Mouse (Mus musculus) limb, embryonic 14.5 days (tissue): ENCODE results near the gene Nf1. TPM values are rescaled to one million over a fixed set of nuclear protein-coding genes. Genes with fewer than 3 reads are reported as not detected.
"Not testable (repeated sequence)": the region's sequence is repeated elsewhere in the genome, so short reads cannot be mapped to it uniquely, and the experiment has no call there.

ENCODE experiments used
- ATAC-seq: fragments of 200-750 bp; cut with Nextera tagmentation; 2 replicates; pipeline ENCODE4 v1.8.0; 2017; ENCODE audit warnings: low read depth, moderate number of reproducible peaks, moderate TSS enrichment; ENCODE audit not compliant: low FRiP score
- DNase-seq: peaks from one replicate; pipeline ENCODE4 v3.0.0-alpha.2; 2015; ENCODE audit warnings: low spot score
- H3K27ac ChIP-seq: fragments of 300-500 bp; sonication (generic); replicated peaks from 2 replicates; pipeline ENCODE4 v1.5.1; 2014; ENCODE audit warnings: low read depth, mild to moderate bottlenecking, low read length, moderate library complexity, mixed read lengths
- H3K27me3 ChIP-seq: fragments of 300-500 bp; sonication (generic); 2 replicates; pipeline ENCODE4 v1.6.1; 2014; ENCODE audit warnings: low read length, mixed read lengths; ENCODE audit not compliant: control insufficient read depth, insufficient read depth
- H3K36me3 ChIP-seq: fragments of 300-500 bp; sonication (generic); 2 replicates; pipeline ENCODE4 v1.6.1; 2014; ENCODE audit warnings: mild to moderate bottlenecking, low read length, moderate library complexity, mixed read lengths; ENCODE audit not compliant: control insufficient read depth, insufficient read depth
- H3K4me1 ChIP-seq: fragments of 300-500 bp; sonication (generic); 2 replicates; pipeline ENCODE4 v1.6.1; 2014; ENCODE audit warnings: antibody characterized with exemption, low read length, mixed read lengths; ENCODE audit not compliant: control insufficient read depth, insufficient read depth
- H3K4me2 ChIP-seq: fragments of 300-500 bp; sonication (generic); replicated peaks from 2 replicates; pipeline ENCODE4 v1.6.1; 2014; ENCODE audit warnings: low read depth, mild to moderate bottlenecking, low read length, moderate library complexity; ENCODE audit not compliant: severe bottlenecking
- H3K4me3 ChIP-seq: fragments of 300-500 bp; sonication (generic); replicated peaks from 2 replicates; pipeline ENCODE4 v1.5.1; 2014; ENCODE audit warnings: low read length
- H3K9ac ChIP-seq: fragments of 300-500 bp; sonication (generic); 2 replicates; pipeline ENCODE4 v1.6.1; 2014; ENCODE audit warnings: mild to moderate bottlenecking, low read depth, low read length, moderate library complexity; ENCODE audit not compliant: severe bottlenecking
- H3K9me3 ChIP-seq: fragments of 300-500 bp; sonication (generic); 2 replicates; pipeline ENCODE4 v1.6.1; 2016; ENCODE audit warnings: low read length; ENCODE audit not compliant: control insufficient read depth
- POLR2A ChIP-seq: fragments of 200-500 bp; IDR thresholded peaks from 2 replicates; pipeline ENCODE4 v1.8.0; 2012; ENCODE audit warnings: inconsistent platforms, mild to moderate bottlenecking, moderate library complexity, borderline replicate concordance; ENCODE audit not compliant: insufficient read depth, insufficient read length; ENCODE audit errors: extremely low read depth
- WGBS: fragments of 180-500 bp; shearing (Covaris S2); extraction: QIAGEN DNeasy Blood & Tissue Kit; methylation state at CpG from one replicate; pipeline ENCODE4 v1.1.7; 2014; 5-methylcytosine and 5-hydroxymethylcytosine counted together
- polyA plus RNA-seq, 2 experiments: library from polyadenylated mRNA; depleted of rRNA in 1 of 2; stranded (reverse) in 1 of 2; unstranded in 1 of 2; fragments of >200 nt; fragmentation: Nextera tagmentation in 1 of 2; extraction: Ambion mirVana in 1 of 2; gene quantifications; 2 replicates each; pipeline versions ENCODE4 v1.2.1 to v1.2.3; 2012 to 2014

Nf1 gene
- polyA plus RNA-seq, 2 experiments, result 10.8 to 21.7 TPM

DNA sequence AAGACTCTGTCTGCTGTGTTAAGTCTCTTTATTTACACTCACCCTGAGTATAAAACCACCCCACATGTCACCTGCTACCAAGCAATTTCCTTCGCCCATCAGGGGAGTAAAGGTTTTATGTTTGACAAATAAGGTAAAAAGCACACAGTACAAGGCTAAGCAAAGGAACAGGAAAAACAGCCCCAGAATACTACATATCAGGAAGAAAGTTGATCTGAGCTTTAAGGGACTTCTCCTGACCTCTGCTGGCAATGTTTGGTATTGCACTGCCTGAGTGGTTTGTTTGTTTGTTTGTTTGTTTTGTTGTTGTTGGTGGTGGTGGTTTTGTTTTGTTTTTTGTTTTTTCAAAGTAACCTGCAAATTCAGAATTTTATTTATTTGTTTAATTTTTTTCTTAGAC, 43.3 kb upstream of the Nf1 start:
- ATAC-seq (no peak), DNase-seq (peak; percentile 42)
- TF ChIP-seq POLR2A, result no peak
- H3K9ac ChIP-seq, result no peak overlapping the region
- no peak overlapping the region for H3K4me3 ChIP-seq
- no peak overlapping the region for H3K27ac ChIP-seq
- no peaks in the 10 kb centered on the region for H3K9me3 ChIP-seq
- 0 out of 2 replicates have a peak, but pooled peaks cover 3% of the 10 kb centered on the region for H3K4me1 ChIP-seq
- WGBS, result 38% methylated on average over 1 of the region's 1 CpGs
- no peaks in the 10 kb centered on the region for H3K36me3 ChIP-seq
- H3K27me3 ChIP-seq, result no peaks in the 10 kb centered on the region
- no peak overlapping the region for H3K4me2 ChIP-seq

GRCm38 (mm10) chr11:79296856-79297491, 42.5 kb upstream of the Nf1 start, which contains the start of gene Gm9964:
Gene Gm9964 (minus strand): TSS chr11:79296906.
- 0 out of 2 replicates have a peak, but pooled peaks cover 3% of the 10 kb centered on the region for H3K4me1 ChIP-seq
- no peaks in the 10 kb centered on the region for H3K36me3 ChIP-seq
- H3K27ac ChIP-seq, result no peak within 1 kb of the TSS
- no peaks in the 10 kb centered on the region for H3K9me3 ChIP-seq
- H3K27me3 ChIP-seq, result no peaks in the 10 kb centered on the region
- no peak for ATAC-seq
- no peak within 1 kb of the TSS for H3K4me3 ChIP-seq
- 85% methylated on average over 5 of the region's 5 CpGs for WGBS
- no peak within 1 kb of the TSS for H3K9ac ChIP-seq
- TF ChIP-seq POLR2A, result no peak
- DNase-seq, result no peak
- no peak within 1 kb of the TSS for H3K4me2 ChIP-seq

DNA sequence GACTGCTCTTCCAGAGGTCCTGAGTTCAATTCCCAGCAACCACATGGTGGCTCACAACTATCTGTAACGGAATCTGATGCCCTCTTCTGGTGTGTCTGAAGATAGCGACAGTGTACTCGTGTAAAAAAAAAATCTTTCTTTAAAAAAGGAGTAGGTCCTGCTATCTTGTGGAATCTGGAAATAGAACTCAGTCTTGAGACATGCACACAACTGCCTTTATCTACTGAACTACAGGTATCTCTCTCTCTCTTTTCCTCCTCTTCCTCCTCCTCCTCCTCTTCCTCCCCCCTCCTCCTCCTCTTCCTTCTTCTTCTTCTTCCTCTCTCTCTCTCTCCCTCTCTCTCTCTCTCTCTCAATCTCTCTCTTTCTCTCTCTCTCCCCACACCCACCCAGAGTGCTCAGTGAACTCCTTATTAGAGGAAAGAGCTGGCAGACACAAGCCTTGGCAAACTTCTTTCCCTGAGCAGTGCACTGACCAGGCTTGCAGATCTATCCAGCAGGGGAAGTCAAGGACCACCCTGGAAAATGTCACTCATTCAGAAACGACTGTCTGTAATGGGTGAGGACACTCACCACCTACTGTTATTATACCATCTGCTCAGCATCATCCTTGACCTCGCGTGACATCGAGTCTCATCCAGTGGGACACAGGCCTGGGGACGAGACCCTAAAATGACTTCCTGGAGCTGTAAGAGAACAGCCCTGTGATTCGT, 39.6 kb upstream of the Nf1 start:
- ATAC-seq (no peak), DNase-seq (no peak)
- H3K4me2 ChIP-seq, result no peak overlapping the region
- no peaks in the 10 kb centered on the region for H3K27me3 ChIP-seq
- no peak overlapping the region for H3K27ac ChIP-seq
- no peak for TF ChIP-seq POLR2A
- no peaks in the 10 kb centered on the region for H3K36me3 ChIP-seq
- H3K4me1 ChIP-seq, result no peaks in the 10 kb centered on the region
- no peak overlapping the region for H3K4me3 ChIP-seq
- no peak overlapping the region for H3K9ac ChIP-seq
- H3K9me3 ChIP-seq, result no peaks in the 10 kb centered on the region
- 70% methylated on average over 9 of the region's 9 CpGs for WGBS

DNA sequence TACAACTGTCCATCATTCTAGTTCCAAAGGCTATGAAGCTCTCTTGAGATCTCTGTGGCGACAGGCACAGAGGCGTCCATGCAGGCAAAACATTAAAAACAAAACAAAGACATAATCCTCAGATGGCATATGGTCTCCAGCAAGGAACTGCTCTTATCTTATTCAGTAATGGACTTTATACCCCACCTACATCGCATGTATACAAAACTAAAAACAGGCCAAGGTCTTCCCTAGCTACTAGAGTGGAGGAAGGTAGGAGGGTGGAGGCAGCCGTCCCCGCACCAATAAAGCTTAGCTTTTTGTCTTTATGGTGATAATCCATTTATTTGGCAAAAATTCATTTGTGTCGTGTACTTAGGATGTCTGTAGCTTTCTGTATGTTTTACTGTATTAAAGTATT, 36.4 kb upstream of the Nf1 start:
- no peaks in the 10 kb centered on the region for H3K9me3 ChIP-seq
- no peak overlapping the region for H3K9ac ChIP-seq
- no peaks in the 10 kb centered on the region for H3K27me3 ChIP-seq
- no peaks in the 10 kb centered on the region for H3K36me3 ChIP-seq
- H3K4me3 ChIP-seq, result no peak overlapping the region
- 79% methylated on average over 6 of the region's 6 CpGs for WGBS
- ATAC-seq (no peak), DNase-seq (no peak)
- H3K4me1 ChIP-seq, result peaks cover 13% of the 10 kb centered on the region
- TF ChIP-seq POLR2A, result no peak
- no peak overlapping the region for H3K27ac ChIP-seq
- no peak overlapping the region for H3K4me2 ChIP-seq

GRCm38 (mm10) chr11:79304245-79304644, 35.2 kb upstream of the Nf1 start:
- DNase-seq, H3K27me3 ChIP-seq, H3K4me2 ChIP-seq, H3K4me3 ChIP-seq, H3K9me3 ChIP-seq, H3K27ac ChIP-seq, ATAC-seq, H3K9ac ChIP-seq, H3K36me3 ChIP-seq: not testable (repeated sequence)
- H3K4me1 ChIP-seq, result peaks cover 13% of the 10 kb centered on the region
- 85% methylated on average over 4 of the region's 4 CpGs for WGBS
